Mouse (Mus musculus) midbrain, embryonic 11.5 days (tissue): ENCODE results near the gene Tiam2. TPM values are rescaled to one million over a fixed set of nuclear protein-coding genes. Genes with fewer than 3 reads are reported as not detected.

Experiments
- ATAC-seq: fragments of 200-750 bp; cut with Nextera tagmentation; 2 replicates; pipeline ENCODE4 v1.8.0; 2017; ENCODE audit warnings: moderate TSS enrichment, moderate library complexity; ENCODE audit not compliant: low FRiP score
- DNase-seq: peaks from one replicate; pipeline ENCODE4 v3.0.0; 2015; ENCODE audit warnings: low spot score; ENCODE audit errors: missing footprints
- H3K27ac ChIP-seq: fragments of 300-500 bp; sonication (generic); 2 replicates; pipeline ENCODE4 v1.5.1; 2014; ENCODE audit warnings: low read depth, low read length
- H3K27me3 ChIP-seq: fragments of 300-500 bp; sonication (generic); 2 replicates; pipeline ENCODE4 v1.6.1; 2014; ENCODE audit warnings: mild to moderate bottlenecking, low read length, moderate library complexity, mixed read lengths; ENCODE audit not compliant: control insufficient read depth, insufficient read depth
- H3K36me3 ChIP-seq: fragments of 300-500 bp; sonication (generic); 2 replicates; pipeline ENCODE4 v1.6.1; 2014; ENCODE audit warnings: mild to moderate bottlenecking, low read length, moderate library complexity, mixed read lengths; ENCODE audit not compliant: control insufficient read depth, insufficient read depth
- H3K4me1 ChIP-seq: fragments of 300-500 bp; sonication (generic); 2 replicates; pipeline ENCODE4 v1.6.1; 2014; ENCODE audit warnings: low read length; ENCODE audit not compliant: control insufficient read depth, insufficient read depth
- H3K4me2 ChIP-seq: fragments of 300-500 bp; sonication (generic); 2 replicates; pipeline ENCODE4 v1.6.1; 2014; ENCODE audit warnings: mild to moderate bottlenecking, moderate library complexity
- H3K4me3 ChIP-seq: fragments of 300-500 bp; sonication (generic); 2 replicates; pipeline ENCODE4 v1.5.1; 2014; ENCODE audit warnings: low read depth, low read length
- H3K9ac ChIP-seq: fragments of 300-500 bp; sonication (generic); 2 replicates; pipeline ENCODE4 v1.6.1; 2014; ENCODE audit warnings: low read length
- H3K9me3 ChIP-seq: fragments of 300-500 bp; sonication (generic); 2 replicates; pipeline ENCODE4 v1.6.1; 2016; ENCODE audit warnings: low read length; ENCODE audit not compliant: control insufficient read depth
- WGBS: fragments of 180-500 bp; shearing (Covaris S2); extraction: QIAGEN DNeasy Blood & Tissue Kit; methylation state at CpG from one replicate; pipeline ENCODE4 v1.1.7; 2014; 5-methylcytosine and 5-hydroxymethylcytosine counted together
- polyA plus RNA-seq: library from polyadenylated mRNA; unstranded; fragments of >200 nt; fragmentation: Nextera tagmentation; extraction: Ambion mirVana; gene quantifications from 2 replicates; pipeline ENCODE4 v1.2.1, GENCODE M21; 2014

Tiam2 gene
- polyA plus RNA-seq, 1 experiment from 2014 or later: 2.5 TPM

DNA sequence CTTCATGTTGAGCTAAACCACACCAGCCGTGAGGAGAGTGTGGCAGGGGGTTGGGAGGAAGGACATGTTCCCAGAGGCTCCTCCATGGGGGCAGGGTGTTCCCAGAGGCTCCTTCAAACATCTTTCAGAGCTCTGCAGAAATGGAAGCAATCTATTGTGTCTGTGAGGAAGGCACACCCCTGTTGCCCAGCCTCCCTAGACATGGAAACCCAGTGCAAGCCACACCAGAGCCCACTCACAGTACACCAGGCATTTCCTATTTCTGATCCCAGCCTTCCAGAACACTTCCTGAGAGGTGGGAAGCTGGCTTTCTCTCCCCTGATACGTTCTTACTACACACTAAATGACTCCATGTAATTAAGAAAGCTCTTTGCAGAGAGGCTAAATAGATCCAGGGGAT lies 20.4 kb upstream of the Tiam2 start:
- 60% methylated on average over 2 of the region's 2 CpGs for WGBS
- Histone ChIP-seq H3K27me3 (no peaks in the 10 kb centered on the region), H3K4me2 (no peak overlapping the region), H3K9ac (no peak overlapping the region), H3K4me3 (no peak overlapping the region), H3K36me3 (no peaks in the 10 kb centered on the region), H3K9me3 (no peaks in the 10 kb centered on the region), H3K4me1 (no peaks in the 10 kb centered on the region), H3K27ac (no peak overlapping the region)
- no peak for ATAC-seq
- peak; percentile 70 for DNase-seq

DNA sequence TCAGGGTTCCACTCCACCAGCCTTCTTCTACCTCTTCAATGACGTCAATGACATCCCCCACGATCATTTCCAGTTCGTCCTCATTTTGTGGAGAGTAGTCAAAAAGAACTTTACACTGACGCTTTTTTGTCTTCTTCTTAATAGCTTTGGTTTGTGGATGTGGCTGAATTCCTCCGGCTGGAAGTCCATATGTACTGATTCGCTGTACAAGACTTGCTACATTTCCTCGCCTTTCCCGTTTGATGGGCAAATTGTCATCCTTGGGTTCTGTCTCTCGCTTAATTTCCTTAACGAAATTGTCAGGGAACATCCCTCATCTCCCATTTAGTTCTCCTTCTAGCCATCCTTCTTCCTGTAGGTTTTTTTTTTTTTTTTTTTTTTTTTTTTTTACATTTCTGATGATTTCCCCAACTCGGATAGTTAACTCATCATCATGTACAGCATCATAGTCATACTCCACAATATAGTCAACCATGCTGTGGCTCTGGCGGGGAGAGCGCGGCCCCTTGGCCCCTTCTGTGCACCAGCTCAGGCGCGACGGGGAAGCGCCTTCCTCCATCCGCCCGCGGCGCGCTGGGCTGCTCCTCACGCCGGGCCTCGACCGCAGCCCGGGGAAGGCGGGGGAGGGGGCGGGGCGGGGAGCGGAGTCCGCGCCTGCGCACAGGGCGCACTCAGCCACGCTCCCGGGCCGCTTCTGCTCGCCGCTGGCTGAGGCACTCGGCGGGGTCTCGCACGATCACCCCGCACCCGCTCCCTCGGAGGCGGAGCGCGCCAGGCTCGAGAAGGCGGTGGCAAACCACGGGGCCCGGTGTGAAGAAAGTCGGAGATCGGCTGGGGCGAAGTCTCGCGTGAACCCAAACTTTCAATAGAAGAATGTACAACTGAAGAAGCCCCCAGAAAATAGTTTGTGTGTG lies 12.4 kb upstream of the Tiam2 start:
- Histone ChIP-seq H3K27ac (no peak overlapping the region), H3K4me3 (peak overlapping the region; percentile 19), H3K9ac (peak overlapping the region; percentile 41; the same call in 1 of the 2 replicates), H3K9me3 (no peaks in the 10 kb centered on the region), H3K4me2 (peak overlapping the region; percentile 46), H3K27me3 (no peaks in the 10 kb centered on the region; the same call in 1 of the 2 replicates), H3K4me1 (no peaks in the 10 kb centered on the region), H3K36me3 (no peaks in the 10 kb centered on the region)
- DNase-seq (peak; percentile 99), ATAC-seq (peak; percentile 97)
- 5% methylated on average over 59 of the region's 60 CpGs for WGBS

DNA sequence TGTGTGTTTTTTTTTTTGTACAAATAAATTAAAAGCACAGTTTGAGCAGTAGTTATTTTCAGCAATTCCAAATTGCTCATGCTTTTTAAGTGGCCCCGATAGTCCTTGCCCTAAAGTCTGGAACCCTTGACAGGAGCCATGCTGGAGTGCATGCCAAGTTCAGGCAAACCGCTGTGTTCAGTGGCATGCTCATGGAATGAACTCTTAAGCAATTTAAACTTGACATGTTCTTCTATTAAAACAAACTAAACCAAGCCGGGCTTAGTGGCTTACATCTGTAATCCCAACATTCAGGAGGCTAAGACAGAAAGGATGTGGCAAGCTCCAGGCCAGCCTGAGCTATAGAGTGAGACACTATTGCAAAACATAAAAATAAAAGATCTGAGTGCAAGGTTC lies 11.8 kb upstream of the Tiam2 start:
- DNase-seq: no peak
- Histone ChIP-seq H3K4me3 (peak overlapping the region; percentile 19), H3K9me3 (no peaks in the 10 kb centered on the region), H3K9ac (peak overlapping the region; percentile 41; the same call in 1 of the 2 replicates), H3K4me2 (peak overlapping the region; percentile 46), H3K4me1 (no peaks in the 10 kb centered on the region), H3K36me3 (no peaks in the 10 kb centered on the region), H3K27ac (no peak overlapping the region), H3K27me3 (no peaks in the 10 kb centered on the region; the same call in 1 of the 2 replicates)
- 29% methylated on average over 3 of the region's 3 CpGs for WGBS
- ATAC-seq: peak; percentile 30; the same call in 1 of the 2 replicates

DNA sequence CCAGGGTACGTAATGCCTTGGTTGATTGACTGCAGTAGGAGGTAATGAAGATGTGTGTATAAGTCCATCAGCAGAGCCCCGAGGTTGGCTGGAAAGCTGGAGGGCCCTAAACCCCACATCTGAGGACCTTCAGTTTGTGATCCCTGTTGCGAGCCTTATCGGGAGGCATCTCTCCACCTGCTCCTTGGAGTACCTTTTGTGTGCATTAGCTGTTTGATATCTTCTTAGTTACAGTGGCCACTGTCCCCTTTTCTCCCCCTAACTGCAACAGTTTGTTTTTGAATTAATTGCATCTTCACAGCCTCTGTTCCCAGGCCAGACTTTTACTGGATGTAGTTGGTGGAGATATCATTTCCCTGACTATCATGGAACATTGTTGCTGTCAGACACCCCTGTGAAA lies 10.8 kb upstream of the Tiam2 start:
- 87% methylated on average over 4 of the region's 4 CpGs for WGBS
- DNase-seq: peak; percentile 59
- H3K9ac ChIP-seq: no peak overlapping the region
- no peak overlapping the region for H3K4me2 ChIP-seq
- no peaks in the 10 kb centered on the region for H3K9me3 ChIP-seq
- no peak for ATAC-seq
- no peak overlapping the region for H3K4me3 ChIP-seq
- no peaks in the 10 kb centered on the region; the same call in 1 of the 2 replicates for H3K27me3 ChIP-seq
- no peaks in the 10 kb centered on the region for H3K36me3 ChIP-seq
- H3K4me1 ChIP-seq: no peaks in the 10 kb centered on the region
- H3K27ac ChIP-seq: no peak overlapping the region

DNA sequence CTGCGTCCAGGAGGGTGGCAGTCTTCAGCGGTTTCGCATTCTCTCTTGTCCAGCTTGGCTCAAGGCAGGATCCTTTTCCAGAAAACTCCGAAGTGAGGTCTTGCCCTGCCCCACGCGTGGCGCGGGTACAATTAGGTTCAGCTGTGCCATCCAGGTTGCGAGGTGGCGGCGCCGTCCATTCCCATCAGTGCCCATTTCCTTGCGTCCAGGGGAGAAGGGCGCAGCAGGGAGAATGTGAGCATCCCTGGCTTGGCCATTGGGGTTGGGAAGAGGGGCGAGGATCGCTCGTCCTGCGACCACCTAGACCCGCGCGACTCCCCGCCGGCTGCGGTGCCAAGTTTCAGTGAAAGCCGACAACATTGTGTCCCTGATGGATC lies 518 bp downstream of the Tiam2 start:
- Histone ChIP-seq H3K4me2 (peak overlapping the region; percentile 91), H3K9me3 (no peaks in the 10 kb centered on the region), H3K4me1 (peaks cover 5% of the 10 kb centered on the region), H3K9ac (peak overlapping the region; percentile 42; the same call in 1 of the 2 replicates), H3K27ac (no peak overlapping the region), H3K4me3 (peak overlapping the region; percentile 48), H3K36me3 (no peaks in the 10 kb centered on the region), H3K27me3 (peaks cover 28% of the 10 kb centered on the region)
- 0 out of 2 replicates have a peak, but pooled peaks have one; percentile 3 for ATAC-seq
- WGBS: under 1% methylated on average over 25 of the region's 25 CpGs
- DNase-seq: peak; percentile 93

DNA sequence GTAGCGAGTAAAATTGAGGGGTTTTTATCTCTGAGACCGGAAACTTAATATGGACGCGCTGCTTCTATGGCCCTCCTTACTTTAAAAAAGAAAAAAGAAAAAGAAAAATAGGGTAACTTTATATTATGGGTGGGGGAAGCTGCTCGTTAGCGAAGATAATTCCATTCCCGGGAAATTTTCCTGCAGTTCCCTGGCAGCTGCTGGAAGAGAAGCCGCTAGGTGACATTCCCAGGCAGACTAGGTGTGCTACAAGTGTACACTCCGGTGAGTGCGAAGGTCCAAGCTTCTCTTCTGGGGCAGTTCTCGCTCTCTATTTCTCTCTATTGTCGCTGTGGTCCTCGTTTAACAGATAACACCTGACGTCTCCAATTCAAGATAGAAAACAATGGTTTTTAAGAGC lies 962 bp downstream of the Tiam2 start:
- H3K4me1 ChIP-seq: peaks cover 5% of the 10 kb centered on the region
- ATAC-seq (no peak), DNase-seq (peak; percentile 88)
- no peak overlapping the region for H3K27ac ChIP-seq
- H3K27me3 ChIP-seq: peaks cover 28% of the 10 kb centered on the region
- WGBS: 4% methylated on average over 14 of the region's 14 CpGs
- H3K36me3 ChIP-seq: no peaks in the 10 kb centered on the region
- no peaks in the 10 kb centered on the region for H3K9me3 ChIP-seq
- peak overlapping the region; percentile 48 for H3K4me3 ChIP-seq
- H3K4me2 ChIP-seq: peak overlapping the region; percentile 91
- no peak overlapping the region for H3K9ac ChIP-seq

DNA sequence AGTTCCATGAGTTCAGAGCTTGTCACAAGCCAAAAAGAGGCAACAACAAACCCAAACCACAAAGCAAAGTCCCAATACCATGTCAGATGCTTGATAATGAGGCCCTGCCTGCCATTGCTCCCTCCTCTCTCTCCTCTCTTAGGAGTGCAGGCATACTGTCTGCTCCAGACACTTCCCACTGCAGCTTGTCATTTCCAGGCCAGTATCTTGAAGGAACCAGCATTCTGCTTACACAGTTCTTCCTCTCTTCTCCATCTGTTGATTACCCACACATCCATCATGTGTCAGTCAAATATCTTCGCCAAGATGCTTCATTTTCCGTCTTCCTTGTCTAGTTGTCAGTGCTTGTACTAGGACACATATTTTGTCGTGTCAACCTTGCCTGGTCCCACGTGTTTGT lies 2.4 kb downstream of the Tiam2 start:
- Histone ChIP-seq H3K4me1 (peaks cover 5% of the 10 kb centered on the region), H3K9me3 (no peaks in the 10 kb centered on the region), H3K4me3 (no peak overlapping the region), H3K27me3 (peaks cover 28% of the 10 kb centered on the region), H3K9ac (no peak overlapping the region), H3K27ac (no peak overlapping the region), H3K4me2 (no peak overlapping the region), H3K36me3 (no peaks in the 10 kb centered on the region)
- 87% methylated on average over 4 of the region's 4 CpGs for WGBS
- DNase-seq: no peak
- ATAC-seq: no peak

DNA sequence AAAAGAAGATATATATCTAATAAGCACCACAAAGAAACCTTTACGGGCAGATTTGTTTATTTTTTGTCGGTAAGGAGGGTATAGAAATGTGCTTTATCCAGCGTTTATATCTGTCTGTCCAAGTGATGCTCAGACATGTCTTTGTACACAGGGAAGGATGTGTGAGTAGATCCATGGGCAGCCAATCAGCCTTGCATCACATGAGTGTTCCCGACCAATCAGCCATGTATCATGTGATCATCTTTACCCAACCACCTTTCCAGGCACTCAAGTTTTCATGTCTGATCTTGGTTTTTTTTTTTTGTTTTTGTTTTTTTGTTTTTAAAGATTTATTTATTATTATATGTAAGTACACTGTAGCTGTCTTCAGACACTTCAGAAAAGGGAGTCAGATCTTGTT lies 3.1 kb downstream of the Tiam2 start:
- no peaks in the 10 kb centered on the region for H3K36me3 ChIP-seq
- H3K4me2 ChIP-seq: no peak overlapping the region
- no peaks in the 10 kb centered on the region for H3K9me3 ChIP-seq
- ATAC-seq (no peak), DNase-seq (no peak)
- H3K27ac ChIP-seq: no peak overlapping the region
- no peak overlapping the region for H3K9ac ChIP-seq
- no peak overlapping the region for H3K4me3 ChIP-seq
- peaks cover 28% of the 10 kb centered on the region for H3K27me3 ChIP-seq
- 92% methylated on average over 4 of the region's 4 CpGs for WGBS
- H3K4me1 ChIP-seq: peaks cover 5% of the 10 kb centered on the region

DNA sequence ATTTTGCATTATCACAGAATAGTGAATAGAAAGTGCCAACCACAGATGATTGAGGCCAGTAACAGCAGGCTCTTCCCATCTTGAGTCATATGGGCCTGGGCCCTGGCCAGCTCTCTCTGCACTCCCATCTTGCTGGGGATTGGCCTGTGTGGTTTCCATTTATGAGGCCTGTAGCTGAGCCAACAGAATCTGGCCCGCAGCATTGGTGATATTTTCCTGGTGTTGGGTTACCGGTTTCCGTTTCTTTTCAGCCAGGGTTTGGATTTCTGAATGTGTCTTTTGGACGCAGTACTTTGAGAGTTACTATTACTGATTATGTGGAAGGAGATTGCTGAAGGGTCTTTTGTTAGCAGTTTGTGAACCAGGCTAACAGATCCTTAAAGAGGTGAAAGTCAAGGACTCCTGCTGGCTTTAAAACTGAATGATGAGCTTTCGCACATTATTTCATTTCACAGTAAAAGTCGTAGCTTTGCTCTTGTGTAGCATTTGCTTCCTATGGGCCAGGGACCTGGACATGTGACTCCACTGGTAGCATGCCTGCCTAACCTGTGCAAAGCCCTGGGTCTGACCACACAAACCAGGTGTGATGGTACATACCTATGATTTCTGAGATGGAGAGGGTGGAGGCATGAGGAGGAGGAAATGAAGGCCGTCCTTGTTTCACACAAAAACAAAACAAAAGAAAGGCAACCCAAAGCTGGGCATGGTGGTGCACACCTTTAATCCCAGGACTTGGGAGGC lies 5.5 kb downstream of the Tiam2 start:
- Histone ChIP-seq H3K36me3 (no peaks in the 10 kb centered on the region), H3K4me2 (no peak overlapping the region), H3K9me3 (no peaks in the 10 kb centered on the region), H3K4me1 (peaks cover 2% of the 10 kb centered on the region), H3K4me3 (no peak overlapping the region), H3K27me3 (peaks cover 18% of the 10 kb centered on the region), H3K27ac (no peak overlapping the region), H3K9ac (no peak overlapping the region)
- WGBS: 84% methylated on average over 7 of the region's 7 CpGs
- ATAC-seq (no peak), DNase-seq (no peak)
